Mouse (Mus musculus) left cerebral cortex, adult 18-20 months (tissue): ENCODE measurements at regions not wholly inside any gene's neighbourhood (a gene's known extent, or its start where the extent isn't known, plus 50 kb on each side); places are given as distances from the start of the nearest gene placed in this dataset.

Source experiments
- DNase-seq, 2 experiments: peaks; one replicate each; pipeline ENCODE4 v3.0.0; 2021 to 2022; ENCODE audit warnings: low spot score in 2 of 2, mixed read lengths in 1 of 2

GRCm38 (mm10) chr1:92341846-92342540 lies 131.7 kb downstream of the Ndufa10 start:
- no peak for DNase-seq

GRCm38 (mm10) chr1:92340644-92341043 lies 133.0 kb downstream of the Ndufa10 start:
- DNase-seq, result no peak

- DNase-seq, result no peak
Observed at GRCm38 (mm10) chr1:92338589-92338988, 135.1 kb downstream of the Ndufa10 start.

GRCm38 (mm10) chr1:92337450-92337849 lies 136.2 kb downstream of the Ndufa10 start:
- DNase-seq, result no peak

GRCm38 (mm10) chr1:92332248-92332584 lies 136.7 kb upstream of the Hdac4 start:
- DNase-seq, result no peak

GRCm38 (mm10) chr1:92331559-92332247 lies 136.2 kb upstream of the Hdac4 start:
- no peak for DNase-seq

GRCm38 (mm10) chr1:92330181-92330580 lies 134.7 kb upstream of the Hdac4 start:
- no peak for DNase-seq

- DNase-seq, result no peak
Observed at GRCm38 (mm10) chr1:92329491-92329890, 134.0 kb upstream of the Hdac4 start.

GRCm38 (mm10) chr1:92327141-92327540 lies 131.6 kb upstream of the Hdac4 start:
- no peak for DNase-seq

- DNase-seq, result no peak
Observed at GRCm38 (mm10) chr1:92325281-92325680, 129.8 kb upstream of the Hdac4 start.

GRCm38 (mm10) chr1:92324091-92324950 lies 128.8 kb upstream of the Hdac4 start:
- peak; percentile 38 to 55 for DNase-seq

- DNase-seq, result no peak
Observed at GRCm38 (mm10) chr1:92317131-92317530, 121.6 kb upstream of the Hdac4 start.

GRCm38 (mm10) chr1:92316191-92316723 lies 120.8 kb upstream of the Hdac4 start:
- no peak for DNase-seq

- no peak for DNase-seq
Observed at GRCm38 (mm10) chr1:92313001-92313597, 117.6 kb upstream of the Hdac4 start.

- peak; percentile 21 to 26 for DNase-seq
Observed at GRCm38 (mm10) chr1:92309883-92310282, 114.4 kb upstream of the Hdac4 start.

- peak in 1 of 2 experiments; percentile 13 for DNase-seq
Observed at GRCm38 (mm10) chr1:92309381-92309780, 113.9 kb upstream of the Hdac4 start.

GRCm38 (mm10) chr1:92308537-92308936 lies 113.0 kb upstream of the Hdac4 start:
- no peak for DNase-seq

GRCm38 (mm10) chr1:92306042-92306441 lies 110.5 kb upstream of the Hdac4 start:
- no peak for DNase-seq

- DNase-seq, result peak; percentile 57 to 62
Observed at GRCm38 (mm10) chr1:92299041-92299440, 103.5 kb upstream of the Hdac4 start.

- no peak for DNase-seq
Observed at GRCm38 (mm10) chr1:92292681-92293380, 97.3 kb upstream of the Hdac4 start.

- DNase-seq, result no peak
Observed at GRCm38 (mm10) chr1:92286966-92287342, 91.5 kb upstream of the Hdac4 start.
